Mouse (Mus musculus): ENCODE data around the gene Gtf2a1. TPM values are rescaled to one million over a fixed set of nuclear protein-coding genes. Genes with fewer than 3 reads are reported as not detected.

The Gtf2a1 gene
- polyA plus RNA-seq (2016; fragmentation: Nextera tagmentation; extraction: Ambion mirVana) = 61.5 and 62.8 TPM in 2 replicates

DNA sequence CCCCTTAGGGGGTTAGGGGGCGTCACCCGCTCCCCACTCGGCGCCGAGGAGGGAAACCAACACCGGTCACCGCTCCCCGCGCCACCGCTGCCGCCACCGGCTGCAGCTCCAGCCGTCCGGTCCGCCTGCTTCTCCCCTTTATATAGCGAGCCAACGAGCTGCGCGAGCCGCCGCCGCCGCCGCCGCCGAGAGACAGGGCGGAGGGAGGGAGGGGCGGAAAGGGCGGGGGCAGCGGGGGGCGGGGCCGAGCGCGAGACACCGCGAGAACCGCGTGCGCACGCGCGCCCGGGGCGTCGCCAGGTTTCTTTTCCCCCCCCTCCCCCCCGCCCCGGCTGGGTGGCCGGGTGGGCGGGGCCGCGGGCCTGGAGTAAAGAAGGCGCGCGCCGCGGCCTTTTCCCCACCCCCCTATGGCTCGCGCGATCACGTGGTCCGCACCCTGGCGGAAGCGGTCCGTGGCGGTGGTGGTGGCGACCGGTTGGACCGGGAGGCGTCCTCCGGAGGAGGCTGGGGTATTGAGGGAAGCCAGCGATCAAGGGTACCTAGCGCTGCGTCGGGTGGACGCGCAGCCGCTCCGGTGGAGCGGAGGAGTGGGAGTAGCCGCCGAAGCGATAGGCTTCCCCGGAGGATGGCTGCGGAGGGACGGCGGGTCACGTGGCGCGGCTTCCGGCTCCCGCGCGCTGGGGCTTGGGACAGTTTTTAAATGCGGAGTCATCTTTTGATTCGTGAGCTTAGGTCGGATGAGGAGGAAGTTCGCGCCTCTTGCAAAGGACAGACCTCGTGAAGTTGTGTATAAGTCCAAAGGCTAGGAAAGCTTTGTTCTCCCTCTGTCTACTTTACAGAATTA is at the start of gene Gtf2a1:
TSS of gene Gtf2a1 (minus strand) at position 641 of the 844 bp plus-strand sequence.
- peaks cover 15% of the 10 kb centered on the region for H3K36me3 ChIP-seq
- H3K4me3 ChIP-seq = peak within 1 kb of the TSS; percentile 89
- peaks cover 18% of the 10 kb centered on the region for H3K4me1 ChIP-seq (replicated peaks)
- DNase-seq (ENCODE audit: low spot score) = peak; percentile 96
- WGBS = under 1% methylated on average over 98 of the region's 99 CpGs
- H3K27me3 ChIP-seq (ENCODE audit: insufficient read depth, poor library complexity, severe bottlenecking) = no peaks in the 10 kb centered on the region
- peak within 1 kb of the TSS; percentile 100 for H3K27ac ChIP-seq
- H3K9me3 ChIP-seq = no peaks in the 10 kb centered on the region

- no peak for DNase-seq (ENCODE audit: low spot score)
- WGBS = 84% methylated on average over 3 of the region's 3 CpGs
Measured at GRCm38 (mm10) chr12:91638351-91638750, 48.1 kb upstream of the Gtf2a1 start.

GRCm38 (mm10) chr12:91637136-91637909 is 47.0 kb upstream of the Gtf2a1 start:
- Histone ChIP-seq H3K4me1 (replicated peaks) (peaks cover 15% of the 10 kb centered on the region), H3K36me3 (peaks cover 10% of the 10 kb centered on the region), H3K27ac (no peak overlapping the region), H3K4me3 (no peak overlapping the region), H3K27me3 (ENCODE audit: insufficient read depth, poor library complexity, severe bottlenecking) (no peaks in the 10 kb centered on the region), H3K9me3 (0 out of 2 replicates have a peak, but pooled peaks cover 6% of the 10 kb centered on the region)
- DNase-seq (ENCODE audit: low spot score) = no peak
- 74% methylated on average over 12 of the region's 12 CpGs for WGBS

More at GRCm38 (mm10) chr12:91638351-91638750, 48.1 kb upstream of the Gtf2a1 start:
- Histone ChIP-seq H3K27ac (no peak overlapping the region), H3K27me3 (ENCODE audit: insufficient read depth, poor library complexity, severe bottlenecking) (no peaks in the 10 kb centered on the region), H3K4me3 (no peak overlapping the region), H3K9me3 (0 out of 2 replicates have a peak, but pooled peaks cover under 1% of the 10 kb centered on the region), H3K36me3 (peaks cover 6% of the 10 kb centered on the region), H3K4me1 (replicated peaks) (peaks cover 20% of the 10 kb centered on the region)

GRCm38 (mm10) chr12:91626482-91626881 is 36.2 kb upstream of the Gtf2a1 start:
- Histone ChIP-seq H3K36me3 (no peaks in the 10 kb centered on the region), H3K4me3 (no peak overlapping the region), H3K4me1 (replicated peaks) (no peaks in the 10 kb centered on the region), H3K27me3 (ENCODE audit: insufficient read depth, poor library complexity, severe bottlenecking) (no peaks in the 10 kb centered on the region), H3K27ac (no peak overlapping the region), H3K9me3 (no peaks in the 10 kb centered on the region)
- 91% methylated on average over 5 of the region's 5 CpGs for WGBS
- DNase-seq (ENCODE audit: low spot score) = no peak

- no peaks in the 10 kb centered on the region for H3K36me3 ChIP-seq
- DNase-seq (ENCODE audit: low spot score) = no peak
- H3K4me1 ChIP-seq (replicated peaks) = no peaks in the 10 kb centered on the region
- no peaks in the 10 kb centered on the region for H3K9me3 ChIP-seq
- WGBS = 69% methylated on average over 1 of the region's 1 CpGs
- no peaks in the 10 kb centered on the region for H3K27me3 ChIP-seq (ENCODE audit: insufficient read depth, poor library complexity, severe bottlenecking)
- no peak overlapping the region for H3K27ac ChIP-seq
- no peak overlapping the region for H3K4me3 ChIP-seq
Measured at GRCm38 (mm10) chr12:91625013-91625412, 34.7 kb upstream of the Gtf2a1 start.

GRCm38 (mm10) chr12:91609425-91609824 is 19.1 kb upstream of the Gtf2a1 start:
- 94% methylated on average over 5 of the region's 5 CpGs for WGBS
- Histone ChIP-seq H3K9me3 (peaks cover 7% of the 10 kb centered on the region), H3K4me1 (replicated peaks) (peaks cover 8% of the 10 kb centered on the region), H3K36me3 (no peaks in the 10 kb centered on the region), H3K27ac (no peak overlapping the region), H3K4me3 (no peak overlapping the region), H3K27me3 (ENCODE audit: insufficient read depth, poor library complexity, severe bottlenecking) (0 out of 2 replicates have a peak, but pooled peaks cover 5% of the 10 kb centered on the region)
- no peak for DNase-seq (ENCODE audit: low spot score)

GRCm38 (mm10) chr12:91607678-91608077 is 17.4 kb upstream of the Gtf2a1 start:
- no peak for DNase-seq (ENCODE audit: low spot score)
- 29% methylated on average over 7 of the region's 7 CpGs for WGBS
- Histone ChIP-seq H3K36me3 (no peaks in the 10 kb centered on the region), H3K27me3 (ENCODE audit: insufficient read depth, poor library complexity, severe bottlenecking) (0 out of 2 replicates have a peak, but pooled peaks cover 5% of the 10 kb centered on the region), H3K27ac (no peak overlapping the region), H3K4me1 (replicated peaks) (peaks cover 8% of the 10 kb centered on the region), H3K9me3 (peaks cover 7% of the 10 kb centered on the region), H3K4me3 (no peak overlapping the region)

GRCm38 (mm10) chr12:91606651-91607050 is 16.4 kb upstream of the Gtf2a1 start:
- 92% methylated on average over 13 of the region's 13 CpGs for WGBS
- Histone ChIP-seq H3K27me3 (ENCODE audit: insufficient read depth, poor library complexity, severe bottlenecking) (0 out of 2 replicates have a peak, but pooled peaks cover 5% of the 10 kb centered on the region), H3K27ac (no peak overlapping the region)

GRCm38 (mm10) chr12:91604600-91604999 is 14.3 kb upstream of the Gtf2a1 start:
- DNase-seq (ENCODE audit: low spot score) = no peak
- whole genome bisulfite sequencing = 70% methylated on average over 6 of the region's 6 CpGs
- no peak overlapping the region for H3K4me3 ChIP-seq
- no peak overlapping the region for H3K27ac ChIP-seq
- H3K27me3 ChIP-seq (ENCODE audit: insufficient read depth, poor library complexity, severe bottlenecking) = 0 out of 2 replicates have a peak, but pooled peaks cover 5% of the 10 kb centered on the region
- H3K4me1 ChIP-seq (replicated peaks) = peaks cover 8% of the 10 kb centered on the region
- peaks cover 7% of the 10 kb centered on the region for H3K9me3 ChIP-seq
- H3K36me3 ChIP-seq = no peaks in the 10 kb centered on the region

More at GRCm38 (mm10) chr12:91606651-91607050, 16.4 kb upstream of the Gtf2a1 start:
- no peaks in the 10 kb centered on the region for H3K36me3 ChIP-seq
- H3K4me1 ChIP-seq (replicated peaks) = peaks cover 8% of the 10 kb centered on the region
- DNase-seq (ENCODE audit: low spot score) = no peak
- peaks cover 7% of the 10 kb centered on the region for H3K9me3 ChIP-seq
- no peak overlapping the region for H3K4me3 ChIP-seq

DNA sequence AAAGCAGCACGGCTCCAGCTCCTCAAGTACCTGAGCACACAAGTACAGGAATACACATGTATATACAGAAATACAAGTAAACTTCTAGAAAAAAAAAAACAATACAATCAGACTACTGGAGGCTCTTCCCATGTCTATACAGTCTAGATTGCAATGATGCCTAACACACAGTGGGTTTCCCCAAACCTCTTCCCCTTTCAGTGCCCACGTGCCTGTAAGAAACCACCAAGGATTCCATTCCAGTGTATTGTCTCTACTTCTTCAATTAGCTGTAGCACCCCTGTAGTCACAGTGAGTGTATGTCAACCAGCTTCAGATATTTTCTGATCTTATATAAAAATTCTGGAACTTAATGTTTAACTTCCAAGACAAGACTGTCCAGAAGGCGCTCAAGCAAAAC is 1.8 kb upstream of the Gtf2a1 start:
- Histone ChIP-seq H3K9me3 (no peaks in the 10 kb centered on the region), H3K4me1 (replicated peaks) (peaks cover 12% of the 10 kb centered on the region), H3K36me3 (no peaks in the 10 kb centered on the region), H3K4me3 (no peak overlapping the region), H3K27ac (no peak overlapping the region), H3K27me3 (ENCODE audit: insufficient read depth, poor library complexity, severe bottlenecking) (no peaks in the 10 kb centered on the region)
- DNase-seq (ENCODE audit: low spot score) = no peak
- WGBS = 95% methylated on average over 3 of the region's 3 CpGs

DNA sequence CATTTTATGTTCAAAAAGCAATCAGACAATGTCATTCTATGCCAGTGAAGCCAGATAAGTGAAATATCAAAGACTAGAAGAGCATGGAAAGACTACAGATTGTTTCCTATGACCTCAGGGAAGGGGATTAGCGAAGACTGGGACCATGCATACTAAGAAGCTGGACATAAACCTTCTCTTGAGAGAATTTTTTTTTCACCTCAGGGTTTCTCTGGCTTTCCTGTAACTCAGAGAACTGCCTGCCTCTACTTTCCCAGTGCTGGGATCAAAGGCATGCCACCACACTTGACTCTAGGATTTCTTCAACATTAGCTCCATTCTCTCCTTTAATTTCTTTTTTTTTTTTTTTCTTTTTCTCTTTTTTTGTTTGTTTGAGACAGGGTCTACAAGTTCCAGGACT is 904 bp upstream of the Gtf2a1 start:
- DNase-seq (ENCODE audit: low spot score) = no peak
- 86% methylated on average over 1 of the region's 1 CpGs for WGBS
- H3K36me3 ChIP-seq = peaks cover 4% of the 10 kb centered on the region
- peak overlapping the region; percentile 89 for H3K4me3 ChIP-seq
- peak overlapping the region; percentile 100 for H3K27ac ChIP-seq
- no peaks in the 10 kb centered on the region for H3K9me3 ChIP-seq
- no peaks in the 10 kb centered on the region for H3K27me3 ChIP-seq (ENCODE audit: insufficient read depth, poor library complexity, severe bottlenecking)
- peaks cover 17% of the 10 kb centered on the region for H3K4me1 ChIP-seq (replicated peaks)

DNA sequence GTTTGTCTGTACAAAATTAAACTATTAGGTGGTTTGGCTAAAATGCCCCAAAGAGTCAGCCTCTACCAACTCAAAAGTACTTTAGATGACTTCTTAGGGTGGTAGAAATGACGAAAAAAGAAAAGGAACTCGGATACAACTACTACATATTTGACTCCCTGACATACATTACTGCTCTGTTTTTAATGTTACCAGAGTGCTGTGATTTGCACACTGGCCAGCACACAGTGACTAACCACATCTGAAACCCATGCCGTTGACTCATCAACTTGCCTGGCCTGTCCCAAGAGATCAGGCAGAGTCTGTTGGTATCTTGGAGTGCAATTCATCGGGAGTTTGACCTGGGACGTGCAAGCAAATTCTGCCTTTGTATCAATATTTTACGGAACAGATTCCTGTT is 429 bp upstream of the Gtf2a1 start:
- Histone ChIP-seq H3K9me3 (no peaks in the 10 kb centered on the region), H3K36me3 (peaks cover 9% of the 10 kb centered on the region), H3K4me3 (peak overlapping the region; percentile 89), H3K27ac (peak overlapping the region; percentile 100), H3K4me1 (replicated peaks) (peaks cover 17% of the 10 kb centered on the region), H3K27me3 (ENCODE audit: insufficient read depth, poor library complexity, severe bottlenecking) (no peaks in the 10 kb centered on the region)
- peak; percentile 19 for DNase-seq (ENCODE audit: low spot score)
- whole genome bisulfite sequencing = 33% methylated on average over 6 of the region's 6 CpGs

DNA sequence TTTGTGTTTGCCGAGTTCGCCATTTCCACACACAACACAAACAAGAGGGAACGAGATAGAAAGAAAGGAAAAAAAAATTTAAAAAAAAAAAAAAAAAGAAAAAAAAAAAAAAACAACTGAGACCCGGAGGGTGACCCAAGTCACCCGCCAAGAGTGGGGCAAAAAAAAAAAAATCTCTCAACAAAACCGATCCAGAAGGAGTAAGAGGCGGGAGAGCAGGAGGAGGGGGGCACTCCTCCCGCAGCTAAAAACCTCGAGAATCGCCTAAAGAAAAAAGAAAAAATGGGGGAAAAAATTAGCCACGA is 793 bp downstream of the Gtf2a1 start:
- DNase-seq (ENCODE audit: low spot score) = no peak
- Histone ChIP-seq H3K9me3 (no peaks in the 10 kb centered on the region), H3K36me3 (peaks cover 21% of the 10 kb centered on the region), H3K4me1 (replicated peaks) (peaks cover 19% of the 10 kb centered on the region), H3K27ac (peak overlapping the region; percentile 100), H3K4me3 (peak overlapping the region; percentile 89), H3K27me3 (ENCODE audit: insufficient read depth, poor library complexity, severe bottlenecking) (no peaks in the 10 kb centered on the region)
- 2% methylated on average over 11 of the region's 11 CpGs for WGBS
